Mouse (Mus musculus) erythroid progenitor cell, adult 5-6 weeks (primary cell): ENCODE data around the gene Zfp36. TPM values are rescaled to one million over a fixed set of nuclear protein-coding genes. Genes with fewer than 3 reads are reported as not detected.
"Not testable (repeated sequence)": the region's sequence is repeated elsewhere in the genome, so short reads cannot be mapped to it uniquely, and the experiment has no call there.

ENCODE experiments used
- ATAC-seq: replicated peaks from 2 replicates; pipeline ENCODE4 v1.8.0; 2016; ENCODE audit warnings: moderate number of reproducible peaks, mild to moderate bottlenecking, moderate TSS enrichment, inconsistent platforms; ENCODE audit not compliant: poor library complexity, low FRiP score, severe bottlenecking
- total RNA-seq, 2 experiments: library from RNA; stranded (forward) in 1 of 2; stranded (reverse) in 1 of 2; fragments of 150-400 nt in 1 of 2; fragments of 186-747, 209-891 nt in 1 of 2; gene quantifications; 2 replicates each; pipeline versions ENCODE4 v1.2.3 to v1.2.4; 2015 to 2017; ENCODE audit warnings: low replicate concordance in 2 of 2

Zfp36 gene
- total RNA-seq (2015; ENCODE audit: low replicate concordance) (39.8 and 50.5 TPM in 2 replicates), total RNA-seq (2017; ENCODE audit: low replicate concordance) (3.9 and 6.4 TPM in 2 replicates)

DNA sequence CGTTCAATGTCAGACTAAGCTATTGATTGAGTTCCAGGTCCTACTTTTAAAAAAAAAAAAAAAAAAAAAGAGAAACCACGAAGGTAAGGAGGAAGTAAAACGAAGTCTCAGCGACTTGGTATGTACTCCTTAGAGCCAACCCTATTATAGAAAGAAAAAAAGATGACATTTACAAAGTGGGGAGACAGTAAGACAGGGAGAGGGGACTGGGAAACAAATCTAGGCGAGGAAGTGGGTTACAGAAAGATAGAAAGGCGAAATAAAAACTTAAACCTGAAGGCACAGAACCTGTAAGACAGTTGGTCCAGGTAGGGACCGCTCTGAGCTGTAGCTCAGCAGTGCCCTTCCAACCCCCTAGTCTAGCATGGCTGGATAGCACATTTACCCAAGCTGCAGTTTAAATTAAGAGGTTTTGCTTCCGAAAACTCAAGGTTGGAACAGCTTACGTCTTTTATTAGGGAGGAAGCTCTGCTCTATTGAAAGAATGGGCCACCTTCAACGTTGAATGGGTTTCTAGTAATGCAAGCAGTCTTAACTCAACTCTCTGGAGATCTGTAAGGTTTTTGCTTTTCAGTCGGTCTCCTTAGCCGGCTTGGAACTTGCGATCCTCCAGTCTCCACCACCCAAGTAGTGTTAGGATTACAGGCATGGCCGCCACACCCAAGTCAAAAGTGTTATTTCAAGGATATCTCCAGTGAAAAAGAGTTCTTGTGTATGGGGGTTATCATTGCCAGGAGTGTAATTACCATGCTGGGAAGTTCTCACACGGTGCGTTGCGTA, at the start of gene Zfp36:
Gene Zfp36 (minus strand): TSS at position 17 of the 780 bp plus-strand sequence.
- no peak for ATAC-seq

DNA sequence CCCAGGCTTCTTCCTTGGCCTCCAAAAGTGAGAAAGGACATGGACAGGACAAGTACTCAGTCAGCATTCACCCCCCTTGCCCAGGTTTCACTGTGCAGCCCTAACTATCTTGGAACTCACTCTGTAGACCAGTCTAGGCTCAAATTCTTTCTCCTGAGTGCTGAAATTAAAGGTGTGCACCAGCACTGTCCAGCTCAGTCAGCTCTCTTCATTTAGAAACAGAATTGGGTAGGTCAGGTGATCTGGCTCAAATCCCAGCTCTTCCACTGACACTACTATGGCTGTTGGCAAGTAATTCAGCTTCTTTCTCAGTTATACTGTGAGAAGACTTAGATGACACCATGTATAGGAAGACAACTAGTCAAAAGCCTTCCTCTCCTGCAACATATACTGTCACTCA, 47.7 kb upstream of the Zfp36 start:
- ATAC-seq, result no peak

DNA sequence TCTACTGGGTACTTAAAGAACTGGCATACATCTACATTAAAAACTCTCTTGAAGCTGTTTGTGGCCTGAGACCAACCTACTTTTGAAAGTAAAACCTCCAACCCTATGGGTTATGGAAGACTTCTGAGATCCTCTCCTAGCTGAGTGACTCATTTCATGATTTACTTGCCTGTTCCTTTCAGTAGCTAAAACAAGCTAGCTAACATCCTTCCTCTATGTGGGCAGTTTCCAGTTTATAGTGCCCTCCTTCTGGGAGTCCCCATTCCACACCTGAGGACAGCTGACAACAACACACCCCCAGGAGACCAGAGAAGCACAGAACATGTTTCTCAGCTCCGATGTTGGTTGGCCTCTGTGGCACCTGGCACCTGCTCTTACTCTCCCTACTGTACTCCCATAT, 43.0 kb upstream of the Zfp36 start:
- ATAC-seq, result no peak

DNA sequence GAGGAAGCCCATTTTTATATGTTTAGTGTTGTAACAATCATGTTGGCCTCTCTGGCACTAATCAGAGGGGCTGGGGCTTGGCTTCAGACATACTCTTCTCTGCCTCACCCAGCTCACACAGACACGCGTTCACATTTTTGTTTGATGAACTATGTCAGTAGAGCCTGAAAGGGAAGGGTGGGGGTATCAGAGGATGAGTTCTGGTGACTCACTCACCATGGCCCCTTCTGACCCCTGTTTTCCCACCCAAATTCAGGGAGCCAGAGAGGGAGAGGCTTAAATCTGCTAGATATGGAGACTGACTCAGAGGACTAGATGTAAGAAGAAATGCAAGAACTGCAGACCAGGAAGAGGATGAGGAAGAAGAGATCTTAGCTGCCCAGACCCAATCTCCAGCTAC, 39.4 kb upstream of the Zfp36 start:
- no peak for ATAC-seq

DNA sequence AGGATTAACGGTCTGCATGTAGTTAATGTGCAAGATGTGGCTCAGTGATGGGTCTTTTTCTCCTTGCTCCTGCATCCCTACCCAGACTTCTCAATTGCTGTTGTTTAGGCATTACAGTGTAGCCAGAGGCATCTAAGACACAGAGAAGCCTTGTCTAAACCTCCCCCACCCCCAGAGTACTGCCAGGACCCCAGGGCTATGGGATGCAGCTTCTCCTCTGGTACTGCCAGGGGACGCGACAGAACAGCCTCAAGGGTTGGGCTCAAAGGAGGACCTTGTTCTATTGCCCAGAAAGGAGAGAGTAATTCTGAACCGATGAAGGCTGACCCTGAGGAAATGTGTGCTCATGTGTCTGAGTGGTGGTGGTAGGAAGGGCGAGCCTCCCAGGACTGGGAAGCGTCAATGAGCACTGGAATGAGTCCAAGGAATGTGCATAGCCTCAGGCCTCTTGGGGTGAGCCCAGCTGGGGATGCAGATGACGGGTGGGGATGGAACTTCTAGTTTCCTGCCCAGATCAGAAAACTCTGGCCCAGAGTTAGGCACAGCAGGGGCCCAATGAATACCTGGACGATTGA, 38.1 kb upstream of the Zfp36 start:
- no peak for ATAC-seq

DNA sequence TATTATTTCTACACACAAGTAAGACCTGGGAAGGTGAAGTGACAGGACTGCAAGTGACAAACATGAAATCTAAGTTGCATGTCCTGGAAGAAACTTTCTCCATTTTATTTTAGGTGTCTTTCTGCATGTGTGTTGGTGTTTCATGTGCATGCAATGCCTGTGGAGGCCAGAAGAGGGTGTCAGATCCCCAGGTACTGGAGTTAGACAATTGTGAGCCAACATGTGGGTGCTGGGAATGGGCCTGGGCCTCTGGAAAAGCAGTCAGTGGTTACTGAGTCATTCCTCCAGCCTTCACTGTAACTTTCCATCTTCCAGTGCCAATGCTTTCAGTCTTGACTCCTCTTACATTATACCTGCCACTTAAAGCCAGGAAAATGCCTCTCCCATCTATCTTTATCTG, 37.3 kb upstream of the Zfp36 start:
- ATAC-seq, result no peak

DNA sequence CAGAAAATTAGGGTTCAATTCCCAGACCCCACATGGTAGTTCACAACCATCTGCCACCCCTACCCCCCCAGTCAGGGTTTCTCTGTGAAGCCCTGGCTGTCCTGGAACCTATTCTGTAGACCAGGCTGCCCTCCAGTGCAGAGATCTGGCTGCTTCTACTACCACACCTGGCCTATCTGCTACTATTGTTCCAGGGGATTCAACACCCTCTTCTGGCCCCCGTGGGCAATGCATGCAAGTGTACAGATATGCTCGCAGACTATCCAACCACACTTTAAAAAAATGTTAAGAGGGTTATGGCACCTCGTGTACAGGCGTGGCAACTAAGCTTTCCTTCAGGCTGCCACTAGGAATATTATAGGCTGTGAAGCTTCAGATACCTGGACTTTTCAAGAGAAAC, 32.8 kb upstream of the Zfp36 start:
- no peak for ATAC-seq

DNA sequence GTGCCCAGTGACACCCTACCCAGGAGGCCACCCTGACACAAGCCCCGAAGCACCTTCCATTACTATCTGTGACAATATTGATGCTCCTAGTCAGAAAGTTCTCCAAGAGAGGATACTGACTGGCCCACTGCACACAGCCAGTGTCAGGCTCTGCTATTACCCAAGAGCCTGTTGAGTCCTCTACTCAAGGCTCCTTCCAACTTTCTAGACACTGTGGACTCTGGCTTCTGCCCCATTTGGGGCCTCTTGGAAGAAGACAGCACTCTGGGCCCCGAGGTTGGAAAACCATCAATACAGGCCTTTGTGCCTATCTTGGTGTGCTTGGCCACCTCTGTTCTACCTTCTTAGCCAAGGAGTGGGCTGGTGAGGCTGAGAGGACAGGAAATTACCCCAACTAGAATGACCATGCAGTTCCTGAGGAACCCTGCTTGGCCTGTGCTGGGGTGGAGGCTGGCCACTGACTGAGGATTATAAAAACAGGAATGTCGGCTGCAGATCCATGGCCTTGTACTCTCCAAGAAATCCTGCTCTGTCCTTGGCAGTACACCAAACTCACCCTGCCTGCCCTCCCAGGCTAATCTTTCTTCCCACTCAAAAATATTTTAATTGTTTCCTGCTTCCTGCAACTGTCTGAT, 30.9 kb upstream of the Zfp36 start:
- ATAC-seq, result no peak

DNA sequence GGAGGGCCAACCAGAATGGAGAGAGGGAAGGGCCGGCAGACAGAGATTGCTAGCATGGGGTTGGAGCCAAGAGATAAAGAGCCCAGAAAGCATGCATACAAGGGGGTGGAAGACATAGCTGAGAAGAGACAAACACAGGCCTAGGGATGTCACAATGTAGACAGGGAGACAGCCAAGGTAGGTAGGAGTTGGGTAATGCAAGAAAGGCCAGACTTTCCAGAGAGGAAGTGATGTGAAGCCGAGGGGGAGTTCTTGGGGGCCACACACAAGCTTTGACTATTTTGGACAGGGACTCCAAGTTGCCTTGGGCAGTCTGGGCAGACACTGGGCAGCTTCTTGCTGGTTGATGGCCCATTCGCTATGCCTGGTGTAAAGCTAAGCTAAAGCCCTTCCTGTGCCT, 21.9 kb upstream of the Zfp36 start:
- no peak for ATAC-seq

DNA sequence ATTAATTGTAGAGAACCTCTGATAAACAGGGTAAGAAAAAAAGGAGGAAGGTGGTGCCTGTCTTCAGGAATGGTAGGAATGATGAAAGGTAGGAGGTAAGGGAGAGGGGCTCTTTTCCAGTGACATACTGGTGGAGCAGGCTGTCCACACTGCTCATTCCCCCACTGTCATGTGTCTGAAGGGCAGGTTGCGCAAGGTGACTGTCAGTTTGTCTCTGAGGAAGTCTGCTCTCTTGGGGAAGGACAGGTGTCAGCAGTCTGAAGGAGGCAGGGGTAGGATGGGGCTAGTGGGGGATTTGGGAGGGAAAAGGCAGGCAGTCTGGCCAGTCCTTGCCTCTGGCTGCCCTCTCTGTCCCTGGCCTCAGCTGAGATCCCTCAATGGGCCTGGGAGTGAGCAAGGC, 21.0 kb upstream of the Zfp36 start:
- ATAC-seq, result no peak

DNA sequence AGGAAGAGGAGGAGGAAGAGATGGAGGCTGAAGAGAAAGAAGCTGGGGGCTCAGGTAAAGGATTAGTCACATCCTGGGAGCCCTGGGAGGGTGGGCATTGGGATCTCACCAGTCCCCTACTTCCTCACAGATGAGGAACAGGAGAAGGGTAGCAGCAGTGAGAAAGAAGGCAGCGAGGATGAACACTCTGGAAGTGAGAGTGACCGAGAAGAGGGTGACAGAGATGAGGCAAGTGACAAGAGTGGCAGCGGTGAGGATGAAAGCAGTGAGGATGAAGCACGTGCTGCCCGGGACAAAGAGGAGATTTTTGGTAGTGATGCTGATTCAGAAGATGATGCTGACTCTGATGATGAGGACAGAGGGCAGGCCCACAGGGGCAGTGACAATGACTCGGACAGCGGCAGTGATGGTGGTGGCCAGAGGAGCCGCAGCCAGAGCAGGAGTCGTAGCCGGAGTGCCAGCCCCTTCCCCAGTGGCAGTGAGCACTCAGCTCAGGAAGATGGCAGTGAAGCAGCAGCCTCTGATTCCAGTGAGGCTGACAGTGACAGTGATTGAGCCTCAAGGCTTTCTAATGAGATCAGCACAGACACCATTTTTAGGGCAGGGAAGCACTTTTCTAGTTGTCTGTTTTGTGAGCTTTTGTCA, 18.8 kb upstream of the Zfp36 start:
- ATAC-seq, result no peak

DNA sequence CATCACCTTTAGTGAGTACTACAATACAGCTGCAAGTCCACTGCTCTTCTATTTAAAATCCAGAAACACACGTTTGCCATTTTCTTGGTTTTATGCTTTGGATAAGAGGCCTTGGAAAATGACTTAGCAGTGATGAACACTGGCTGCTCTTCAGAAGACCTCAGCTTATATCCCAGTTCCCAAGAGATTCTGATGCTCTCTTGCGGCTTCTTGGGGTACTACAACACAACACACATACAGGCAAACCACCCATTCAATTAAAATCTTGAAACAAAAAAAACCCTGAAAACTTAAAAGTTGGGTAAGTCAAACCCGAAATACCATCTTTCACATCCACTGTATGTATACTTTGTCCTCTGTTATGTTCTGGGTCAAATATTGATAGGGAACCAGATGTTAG, 17.9 kb upstream of the Zfp36 start:
- no peak for ATAC-seq

DNA sequence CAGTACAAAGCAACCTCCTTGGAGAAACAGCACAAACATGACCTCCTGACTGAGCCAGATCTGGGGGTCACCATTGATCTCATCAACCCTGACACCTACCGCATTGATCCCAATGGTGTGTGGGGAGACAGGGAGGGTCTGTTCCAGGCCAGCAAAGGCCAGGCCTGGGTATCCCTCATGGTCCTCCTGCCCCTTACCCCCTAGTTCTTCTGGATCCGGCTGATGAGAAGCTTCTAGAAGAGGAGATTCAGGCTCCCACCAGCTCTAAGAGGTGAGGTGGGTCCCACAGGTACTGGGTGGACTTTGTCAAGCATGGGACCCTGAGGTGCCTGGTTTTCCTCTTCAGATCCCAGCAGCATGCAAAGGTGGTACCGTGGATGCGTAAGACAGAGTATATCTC, 15.4 kb upstream of the Zfp36 start:
- no peak for ATAC-seq

DNA sequence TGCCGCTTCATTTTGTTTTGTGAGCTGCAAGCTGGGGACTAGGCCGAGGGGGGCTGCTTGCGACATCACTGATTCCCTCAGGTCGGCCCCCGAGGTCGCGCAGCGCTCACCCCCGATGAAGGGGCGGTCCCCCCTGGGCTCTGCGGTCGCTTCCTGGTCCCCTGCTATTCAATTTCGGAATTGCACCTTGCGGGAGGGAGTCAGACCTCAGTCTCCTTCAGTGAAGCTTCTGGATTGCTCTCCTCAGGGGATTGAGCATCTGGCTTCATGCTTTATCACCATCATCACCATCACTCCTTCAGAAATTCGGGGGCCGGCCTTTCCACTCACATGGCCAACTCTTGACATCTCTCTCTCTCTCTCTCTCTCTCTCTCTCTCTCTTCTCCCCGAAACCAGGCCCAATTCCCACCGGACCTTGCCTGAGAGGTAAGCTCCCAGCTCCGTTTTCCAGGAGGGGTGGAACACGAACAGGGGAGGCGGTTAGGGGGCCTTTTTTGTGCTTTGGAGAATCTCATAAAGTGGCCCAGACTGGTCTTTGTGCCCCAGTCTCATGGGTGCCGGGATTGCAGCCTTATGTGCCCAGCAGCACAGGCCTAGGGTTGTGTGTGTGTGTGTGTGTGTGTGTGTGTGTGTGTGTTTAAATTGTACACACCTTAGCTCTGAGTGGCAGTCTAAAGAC, 13.4 kb upstream of the Zfp36 start:
- no peak for ATAC-seq

DNA sequence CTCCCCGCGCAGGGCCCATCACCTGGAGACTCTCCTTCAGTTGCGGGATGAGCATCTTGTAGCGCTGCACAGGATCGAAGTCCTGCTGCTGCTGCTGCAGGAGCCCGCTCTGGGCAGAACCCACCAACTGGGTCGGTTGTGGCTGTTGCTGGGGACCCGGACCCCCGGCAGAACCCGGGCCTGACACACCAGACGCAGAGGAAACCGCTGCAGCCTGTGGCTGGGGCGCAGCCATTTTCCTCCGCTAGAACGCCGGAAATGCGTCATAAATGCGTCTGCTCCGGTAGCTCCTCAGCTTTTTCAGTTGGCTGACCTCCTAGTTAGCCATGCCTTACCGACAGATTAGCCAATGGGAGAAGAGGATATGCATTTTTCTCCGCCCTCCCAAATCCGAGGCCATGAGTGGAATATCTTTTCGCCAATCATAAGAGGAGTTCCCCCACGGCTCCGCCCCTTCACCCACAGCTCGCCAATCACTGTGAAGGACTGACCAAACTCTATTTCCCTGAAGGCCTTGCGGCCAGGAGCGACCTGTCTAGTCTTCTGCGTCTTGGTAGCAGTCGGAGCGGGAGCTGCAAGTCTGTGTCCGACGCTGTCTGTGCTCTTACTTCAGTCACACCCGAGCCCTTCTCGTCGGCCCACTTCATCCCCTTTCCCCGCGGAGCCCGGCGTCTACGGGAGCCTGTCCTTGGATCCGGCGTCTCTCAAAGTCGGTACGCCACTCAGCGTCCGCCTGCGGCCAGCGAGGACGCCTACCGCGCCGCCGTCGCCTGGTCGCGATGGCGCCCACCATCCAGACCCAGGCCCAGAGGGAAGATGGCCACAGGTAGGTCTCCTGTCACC, 12.6 kb upstream of the Zfp36 start, which contains the start of the genes Med29 and Paf1:
Gene Med29 (minus strand): TSS at position 280 of the 843 bp plus-strand sequence.
Gene Paf1 (plus strand): TSS at position 523 of the 843 bp plus-strand sequence.
- peak; percentile 99 for ATAC-seq

DNA sequence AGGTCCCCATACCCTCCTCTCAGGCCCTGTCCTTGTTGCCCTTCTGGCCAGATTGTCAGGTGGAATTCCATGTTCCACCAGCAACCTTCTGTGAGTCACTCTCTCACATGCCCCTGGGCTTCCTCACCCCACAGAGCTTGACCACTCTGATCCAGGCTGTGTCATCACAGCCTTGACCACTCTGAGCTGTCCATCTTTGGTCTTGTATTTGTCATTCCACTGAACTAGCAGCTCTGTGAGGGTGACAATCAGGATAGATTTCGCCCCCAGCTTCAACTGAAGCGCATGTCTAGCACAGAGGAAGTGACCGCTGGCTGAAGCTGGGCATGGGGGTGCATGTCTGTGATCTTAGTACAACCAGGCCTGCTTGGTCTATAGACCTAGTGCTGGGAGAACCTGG, 10.3 kb upstream of the Zfp36 start:
- no peak for ATAC-seq

DNA sequence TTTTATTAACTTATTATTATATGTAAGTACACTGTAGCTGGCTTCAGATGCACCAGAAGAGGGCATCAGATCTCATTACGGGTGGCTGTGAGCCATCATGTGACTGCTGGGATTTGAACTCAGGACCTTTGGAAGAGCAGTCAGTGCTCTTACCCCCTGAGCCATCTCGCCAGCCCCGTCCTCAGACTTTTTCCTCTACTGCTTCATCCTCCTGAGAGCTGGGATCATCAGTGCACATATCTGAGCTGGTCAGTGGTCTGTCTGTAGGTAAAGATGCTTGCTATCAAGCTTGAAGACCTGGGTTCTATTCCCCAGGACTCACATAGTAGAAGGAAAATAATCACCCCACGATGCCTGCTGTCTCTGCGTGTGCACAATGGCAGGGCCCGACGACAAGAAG, 7.3 kb upstream of the Zfp36 start:
- ATAC-seq, result not testable (repeated sequence)

DNA sequence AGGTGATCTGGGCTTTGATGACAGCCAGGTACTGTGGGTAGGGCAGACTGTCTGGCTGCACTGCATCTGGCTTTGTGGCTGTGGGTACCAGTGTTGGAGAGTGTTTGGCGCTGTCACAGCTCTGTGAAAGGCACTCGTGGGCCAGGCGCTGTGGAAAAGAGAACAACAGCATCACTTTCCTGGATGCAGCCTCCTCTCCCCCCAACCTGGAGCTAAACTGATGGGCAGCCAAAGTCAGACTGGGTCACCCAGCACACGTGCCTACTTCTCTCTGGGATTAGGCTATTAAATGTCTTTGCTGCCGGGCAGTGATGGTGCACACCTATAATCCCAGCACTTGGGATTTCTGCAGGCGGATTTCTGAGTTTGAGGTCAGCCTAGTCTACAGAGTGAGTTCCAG, 6.8 kb upstream of the Zfp36 start:
- ATAC-seq, result 0 out of 2 replicates have a peak, but pooled peaks have one; percentile 4

DNA sequence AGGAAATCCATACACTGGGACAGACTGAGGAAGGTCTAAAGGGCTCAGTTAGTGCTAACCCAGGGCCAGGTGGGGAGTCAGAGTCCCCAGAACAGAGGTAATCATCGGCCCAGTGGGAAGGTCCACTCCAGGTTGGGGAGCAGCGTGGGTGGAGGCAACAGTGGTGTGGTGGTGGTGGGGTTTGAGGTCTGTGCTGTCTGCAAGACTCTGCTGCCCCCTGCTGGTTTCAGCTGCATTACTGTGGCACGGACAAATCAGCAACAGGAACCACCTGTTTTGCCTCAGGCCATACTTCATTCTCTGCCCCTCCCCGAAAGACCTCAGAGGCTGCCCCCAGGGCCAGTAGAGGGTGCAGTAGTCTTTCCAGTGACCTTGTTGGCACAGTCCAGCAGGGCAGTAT, 6.4 kb upstream of the Zfp36 start:
- ATAC-seq, result peak; percentile 73
